Mouse (Mus musculus) heart, adult 8-10 months (tissue): Measurements from ENCODE around the gene Prom2. TPM values are rescaled to one million over a fixed set of nuclear protein-coding genes. Genes with fewer than 3 reads are reported as not detected.

Experiments
- DNase-seq: peaks from one replicate; pipeline ENCODE4 v3.0.0; 2022; ENCODE audit warnings: low spot score
- total RNA-seq, 4 experiments: library from RNA; stranded (reverse); gene quantifications; 2 replicates each; pipeline ENCODE4 v1.2.4; 2022

The Prom2 gene
- total RNA-seq, 4 experiments from 2014 or later = 0.12 to 0.88 (median 0.25) TPM

DNA sequence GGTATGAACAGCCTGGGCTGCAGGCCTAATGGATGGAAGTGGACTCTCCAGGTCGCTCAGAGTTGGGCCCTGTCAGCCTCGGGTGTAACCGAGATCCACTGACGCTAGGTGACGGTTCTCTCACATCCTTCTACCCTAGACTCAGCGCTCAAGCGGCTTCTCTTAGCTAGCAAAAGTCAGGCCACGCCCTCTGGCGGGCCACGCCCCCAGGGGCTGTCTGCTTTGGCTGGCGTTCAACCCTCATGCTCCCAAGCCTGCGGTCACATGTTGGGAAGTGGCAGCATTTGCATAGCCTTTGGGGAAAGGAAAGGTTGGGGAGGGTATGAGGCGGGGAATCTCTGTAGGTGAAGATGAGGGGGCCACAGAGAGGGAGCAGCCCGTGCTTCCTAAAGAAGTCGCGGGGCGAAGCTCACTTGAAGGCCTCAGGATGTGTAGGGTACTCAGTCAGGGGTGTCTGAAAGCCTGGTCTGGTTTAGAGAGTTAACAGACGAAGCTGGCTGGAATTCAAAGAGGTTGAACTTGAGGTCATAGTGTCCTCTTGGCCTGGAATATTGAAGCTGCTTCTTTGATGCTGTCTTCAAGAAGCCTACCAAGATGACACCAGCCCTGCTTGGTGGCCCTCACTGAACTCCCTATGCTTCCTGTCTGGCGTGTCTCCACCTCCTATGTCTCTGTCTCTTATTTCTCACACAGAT is 56.6 kb downstream of the Prom2 start:
- peak; percentile 67 for DNase-seq

DNA sequence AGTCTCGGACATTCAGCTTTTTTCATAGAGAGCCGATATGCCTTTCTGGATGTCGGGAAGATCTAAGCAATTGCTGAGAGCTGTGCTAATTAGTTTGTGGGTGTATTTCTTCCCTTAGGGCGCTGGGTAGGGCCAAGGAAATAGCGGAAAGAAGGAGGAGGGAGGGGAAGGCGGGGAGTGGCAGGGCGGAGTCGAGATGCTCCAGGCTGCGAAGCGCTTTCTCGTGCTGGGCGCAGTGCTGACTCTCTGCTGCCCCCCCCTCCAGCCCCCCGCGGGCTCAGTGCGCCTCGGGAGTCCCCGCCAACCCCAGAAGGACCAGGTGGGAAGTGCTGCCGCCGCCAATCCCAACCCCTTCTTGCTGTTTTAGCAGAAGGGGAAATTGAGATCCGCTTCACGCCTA is 58.3 kb downstream of the Prom2 start:
- DNase-seq = peak; percentile 62

DNA sequence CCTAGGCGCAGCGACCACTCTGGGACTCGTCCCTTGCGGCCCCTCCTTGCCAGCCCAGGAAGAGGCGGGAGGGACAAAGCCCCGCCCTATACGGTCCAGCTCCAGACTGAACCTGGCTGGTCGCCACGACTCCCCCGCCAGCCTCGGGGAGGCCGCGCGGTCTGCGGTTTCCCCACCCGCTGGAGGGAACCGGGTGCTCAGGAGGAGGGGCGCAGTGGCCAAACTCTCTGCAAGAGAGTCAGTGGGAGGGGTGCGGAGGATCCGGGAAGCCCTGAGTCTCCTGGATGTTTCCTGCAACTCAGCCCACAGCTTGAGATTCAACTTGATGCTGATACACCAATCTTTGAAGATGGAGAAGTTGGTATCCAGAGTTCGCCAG is 58.7 kb downstream of the Prom2 start:
- peak; percentile 86 for DNase-seq

DNA sequence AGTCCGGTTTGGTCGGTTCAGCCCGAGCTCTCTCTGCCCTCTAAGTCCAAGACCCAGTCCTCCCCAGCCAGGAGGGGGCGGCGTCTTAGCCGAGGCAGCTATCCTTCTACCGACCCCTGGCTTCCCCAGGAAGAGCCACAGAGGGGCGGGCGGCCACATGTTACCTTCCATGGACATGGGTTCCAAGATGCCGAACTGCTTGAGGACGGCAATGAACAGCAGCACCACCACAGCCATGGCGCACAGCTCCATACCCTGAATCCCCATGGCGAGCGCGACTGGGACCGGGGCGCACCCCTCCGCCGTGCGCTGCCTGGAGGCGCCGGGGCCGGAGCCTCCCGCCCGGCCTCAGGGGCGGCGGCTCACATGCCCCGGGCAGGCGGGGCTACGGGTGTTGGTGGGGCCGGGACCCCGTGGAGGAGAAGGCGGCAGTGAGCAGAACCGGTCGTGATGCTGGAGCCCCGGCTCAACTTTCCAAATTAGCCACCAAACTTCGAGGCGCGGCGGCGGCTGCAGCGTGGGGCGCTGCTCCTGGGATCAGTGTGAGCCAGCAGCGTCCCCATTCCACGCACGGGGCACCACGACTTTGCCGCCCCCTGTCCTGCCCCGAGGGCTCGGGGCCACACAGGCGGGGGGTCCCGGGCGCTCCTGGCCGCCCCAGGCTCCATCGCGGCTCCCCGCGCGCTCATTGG is 59.3 kb downstream of the Prom2 start:
- DNase-seq = no peak

DNA sequence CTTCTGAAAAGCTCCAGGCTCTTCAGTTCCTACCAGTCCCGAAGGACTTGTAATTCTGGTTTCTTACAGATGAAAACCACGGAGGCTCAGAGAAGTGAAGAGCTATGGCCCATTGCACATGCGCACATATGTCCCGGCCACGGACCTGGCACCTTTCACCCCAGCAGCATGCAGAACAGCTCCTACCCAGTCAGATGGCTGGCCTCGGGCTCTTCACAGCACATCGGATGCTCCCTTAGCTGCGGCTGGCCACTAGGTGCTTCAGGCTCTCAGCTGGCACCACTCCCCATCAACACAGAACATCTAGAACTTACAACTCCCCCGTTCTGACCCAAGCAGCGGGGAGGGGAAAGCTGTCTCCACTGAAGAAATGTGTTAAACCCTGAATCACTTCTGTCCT is 61.5 kb downstream of the Prom2 start:
- no peak for DNase-seq

DNA sequence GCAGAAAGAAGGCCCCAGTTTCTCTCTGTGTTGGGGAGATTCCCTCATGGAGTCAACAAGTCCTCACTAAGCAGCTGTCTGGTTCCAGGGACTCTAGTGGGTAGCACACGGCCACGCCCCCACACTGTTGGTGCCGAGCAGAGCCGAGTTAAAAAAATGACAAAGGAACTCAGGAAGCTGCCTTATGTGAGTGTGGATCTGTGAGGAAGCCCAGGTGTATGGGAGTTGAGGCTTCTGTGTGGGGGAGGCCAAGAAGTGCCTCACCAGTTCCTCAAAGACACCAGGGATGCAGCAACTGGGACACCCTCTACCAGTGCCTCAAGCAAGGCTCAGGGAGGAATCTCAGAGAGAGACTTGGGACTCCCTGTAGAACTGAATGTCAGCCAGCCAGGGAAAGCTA is 62.1 kb downstream of the Prom2 start:
- no peak for DNase-seq

Other genes starting within 250 kb of the Prom2 start
- gene Dusp2, start 205.3 kb downstream of the Prom2 start, total RNA-seq = 1 to 10 TPM in 2 of 4 experiments, under 1 TPM in 2; 0.27 to 1.6 (median 0.69) TPM
- not detected for gene Astl, start 202.8 kb downstream of the Prom2 start, total RNA-seq
- under 1 TPM; 0.41 to 0.78 (median 0.70) TPM for gene Adra2b, start 178.3 kb downstream of the Prom2 start, total RNA-seq
- gene Gpat2, start 116.3 kb downstream of the Prom2 start, total RNA-seq = not detected
- 10 to 100 TPM; 42.1 to 59.5 (median 52.5) TPM for gene Fahd2a, start 96.9 kb downstream of the Prom2 start, total RNA-seq
- gene Kcnip3, start 19.4 kb downstream of the Prom2 start, total RNA-seq = 1 to 10 TPM in 3 of 4 experiments, under 1 TPM in 1; 0.86 to 1.3 (median 1.2) TPM
- 1 to 10 TPM; 1.1 to 1.9 (median 1.6) TPM for gene Zfp661, start 45.6 kb upstream of the Prom2 start, total RNA-seq
- 10 to 100 TPM; 82.2 to 90.5 (median 86.5) TPM for gene Mrps5, start 45.8 kb upstream of the Prom2 start, total RNA-seq
- gene Mal, start 115.2 kb upstream of the Prom2 start, total RNA-seq = 10 to 100 TPM; 12.9 to 25.1 (median 18.7) TPM
- 1 to 10 TPM; 3.4 to 8.7 (median 6.4) TPM for gene Mall, start 188.5 kb upstream of the Prom2 start, total RNA-seq
- gene Nphp1, start 247.4 kb upstream of the Prom2 start, total RNA-seq = 10 to 100 TPM in 1 of 4 experiments, 1 to 10 TPM in 3; 7.2 to 10.0 (median 8.9) TPM